Mouse (Mus musculus) intestine, embryonic 16.5 days (tissue): ENCODE measurements at regions not wholly inside any gene's neighbourhood (a gene's known extent, or its start where the extent isn't known, plus 50 kb on each side); places are given as distances from the start of the nearest gene placed in this dataset.

ENCODE experiments used
- ATAC-seq: fragments of 200-750 bp; cut with Nextera tagmentation; 2 replicates; pipeline ENCODE4 v1.8.0; 2017; ENCODE audit warnings: moderate TSS enrichment, moderate library complexity
- H3K27ac ChIP-seq: fragments of 300-500 bp; sonication (generic); 2 replicates; pipeline ENCODE4 v1.5.1; 2014; ENCODE audit warnings: mild to moderate bottlenecking, low read length
- H3K27me3 ChIP-seq: fragments of 300-500 bp; sonication (generic); replicated peaks from 2 replicates; pipeline ENCODE4 v1.6.1; 2014; ENCODE audit warnings: low read length, control low read depth, mixed read lengths; ENCODE audit not compliant: control insufficient read depth, insufficient read depth
- H3K36me3 ChIP-seq: fragments of 300-500 bp; sonication (generic); 2 replicates; pipeline ENCODE4 v1.6.1; 2014; ENCODE audit warnings: low read length, control low read depth; ENCODE audit not compliant: control insufficient read depth, insufficient read depth
- H3K4me1 ChIP-seq: fragments of 300-500 bp; sonication (generic); 2 replicates; pipeline ENCODE4 v1.6.1; 2014; ENCODE audit warnings: low read length, control low read depth, mixed read lengths; ENCODE audit not compliant: control insufficient read depth, insufficient read depth
- H3K4me2 ChIP-seq: fragments of 300-500 bp; sonication (generic); 2 replicates; pipeline ENCODE4 v1.6.1; 2014; ENCODE audit warnings: low read depth, low read length, control low read depth
- H3K4me3 ChIP-seq: fragments of 300-500 bp; sonication (generic); 2 replicates; pipeline ENCODE4 v1.5.1; 2014; ENCODE audit warnings: mild to moderate bottlenecking, low read length
- H3K9ac ChIP-seq: fragments of 300-500 bp; sonication (generic); 2 replicates; pipeline ENCODE4 v1.6.1; 2014; ENCODE audit warnings: low read depth, low read length
- H3K9me3 ChIP-seq: fragments of 300-500 bp; sonication (generic); 2 replicates; pipeline ENCODE4 v1.6.1; 2016; ENCODE audit warnings: low read length, control low read depth; ENCODE audit not compliant: control insufficient read depth
- WGBS: fragments of 180-500 bp; shearing (Covaris S2); extraction: QIAGEN DNeasy Blood & Tissue Kit; methylation state at CpG from one replicate; pipeline ENCODE4 v1.1.7; 2014; 5-methylcytosine and 5-hydroxymethylcytosine counted together

DNA sequence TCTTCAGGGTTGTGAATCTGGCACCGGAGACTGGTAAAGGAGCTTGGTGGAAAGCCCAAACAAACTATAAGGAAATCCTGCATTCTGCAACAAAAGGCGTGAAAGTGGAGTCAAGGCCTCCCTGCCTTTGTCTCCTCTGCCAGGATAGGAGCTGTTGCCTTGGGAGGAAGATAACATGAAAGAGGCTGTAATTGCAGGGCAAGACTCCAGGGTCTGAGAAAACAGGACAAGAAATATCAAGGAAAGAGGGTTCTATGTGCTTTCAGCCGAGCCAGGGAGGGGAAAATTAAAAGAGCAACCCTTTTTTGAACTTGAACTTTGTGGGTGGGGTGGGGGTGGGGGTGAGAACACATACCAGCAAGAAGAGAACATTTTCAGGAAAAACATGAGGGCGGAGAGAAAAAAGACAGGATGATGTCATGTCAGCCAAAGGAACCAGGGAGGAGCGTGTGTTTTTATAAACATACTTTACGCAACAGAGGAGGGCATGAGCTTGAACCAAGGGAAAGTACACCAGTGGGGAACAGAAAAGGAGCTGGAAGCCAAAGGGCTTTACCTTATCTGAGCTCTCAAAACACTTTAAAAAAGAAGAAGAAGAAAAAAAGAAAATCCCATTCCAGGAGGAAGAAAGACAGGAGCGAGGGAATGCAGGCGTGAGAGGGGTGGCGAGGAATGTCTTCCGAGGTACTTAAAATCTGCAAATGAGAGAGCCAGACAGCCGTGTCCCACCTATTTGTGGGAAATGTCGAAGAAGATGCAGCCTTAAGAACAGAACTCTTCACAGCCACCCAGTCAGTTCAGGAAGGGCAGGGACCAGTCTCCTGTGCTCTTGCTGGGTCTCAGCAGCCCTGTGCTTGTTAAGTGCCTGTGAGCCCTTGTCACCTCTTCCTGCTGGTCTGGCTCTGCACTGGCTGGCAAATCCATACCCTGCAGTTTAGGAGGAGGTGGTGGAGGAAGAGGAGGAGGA, 66.2 kb upstream of the Irf2bp2 start:
- no peaks in the 10 kb centered on the region for H3K36me3 ChIP-seq
- H3K9me3 ChIP-seq, result no peaks in the 10 kb centered on the region
- 28% methylated on average over 12 of the region's 12 CpGs for WGBS
- peak; percentile 21; the same call in 1 of the 2 replicates for ATAC-seq
- peak overlapping the region; percentile 39 for H3K4me2 ChIP-seq
- no peaks in the 10 kb centered on the region for H3K27me3 ChIP-seq
- H3K9ac ChIP-seq, result peak overlapping the region; percentile 58
- 0 out of 2 replicates have a peak overlapping the region, but pooled peaks have one; percentile 2 for H3K4me3 ChIP-seq
- peak overlapping the region; percentile 99 for H3K27ac ChIP-seq
- H3K4me1 ChIP-seq, result peaks cover 56% of the 10 kb centered on the region

GRCm38 (mm10) chr8:126657546-126657945, 63.8 kb upstream of the Irf2bp2 start:
- WGBS, result 76% methylated on average over 6 of the region's 6 CpGs

GRCm38 (mm10) chr8:126656554-126657260, 62.9 kb upstream of the Irf2bp2 start:
- ATAC-seq, result no peak
- H3K4me2 ChIP-seq, result no peak overlapping the region
- peaks cover 24% of the 10 kb centered on the region for H3K4me1 ChIP-seq
- no peak overlapping the region for H3K9ac ChIP-seq
- H3K4me3 ChIP-seq, result no peak overlapping the region
- 64% methylated on average over 10 of the region's 10 CpGs for WGBS
- H3K9me3 ChIP-seq, result no peaks in the 10 kb centered on the region
- no peak overlapping the region for H3K27ac ChIP-seq
- no peaks in the 10 kb centered on the region for H3K27me3 ChIP-seq
- H3K36me3 ChIP-seq, result no peaks in the 10 kb centered on the region

More at GRCm38 (mm10) chr8:126657546-126657945, 63.8 kb upstream of the Irf2bp2 start:
- H3K27me3 ChIP-seq, result no peaks in the 10 kb centered on the region
- no peaks in the 10 kb centered on the region for H3K9me3 ChIP-seq
- peaks cover 32% of the 10 kb centered on the region for H3K4me1 ChIP-seq
- no peak overlapping the region for H3K4me2 ChIP-seq
- no peak overlapping the region for H3K27ac ChIP-seq
- no peak for ATAC-seq
- H3K4me3 ChIP-seq, result no peak overlapping the region
- H3K9ac ChIP-seq, result no peak overlapping the region
- H3K36me3 ChIP-seq, result no peaks in the 10 kb centered on the region

DNA sequence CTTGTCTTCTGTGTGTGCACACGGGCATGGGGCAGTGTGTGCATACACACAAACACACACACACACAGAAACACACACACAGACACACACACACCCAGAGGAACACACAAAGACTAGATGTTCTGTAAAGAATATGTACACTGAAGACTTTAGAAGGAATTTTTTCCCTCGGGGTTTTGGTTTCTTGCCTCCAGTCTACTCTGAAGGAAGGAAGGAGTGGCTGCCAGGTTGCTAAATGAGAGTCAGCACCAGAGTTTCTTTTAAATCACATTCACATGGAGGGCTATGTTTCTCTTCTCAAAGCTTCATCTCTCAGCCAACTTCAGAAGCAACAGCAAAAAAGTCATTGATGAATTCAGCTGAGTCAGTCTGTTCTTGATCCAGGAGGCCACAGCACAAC, 61.8 kb upstream of the Irf2bp2 start:
- Histone ChIP-seq H3K4me3 (no peak overlapping the region), H3K9ac (no peak overlapping the region), H3K27ac (no peak overlapping the region), H3K9me3 (no peaks in the 10 kb centered on the region), H3K4me2 (no peak overlapping the region), H3K27me3 (no peaks in the 10 kb centered on the region), H3K4me1 (peaks cover 12% of the 10 kb centered on the region), H3K36me3 (no peaks in the 10 kb centered on the region)
- no peak for ATAC-seq
- 35% methylated on average over 2 of the region's 2 CpGs for WGBS

- WGBS, result 85% methylated on average over 7 of the region's 7 CpGs
- Histone ChIP-seq H3K4me2 (no peak overlapping the region), H3K27me3 (no peaks in the 10 kb centered on the region), H3K36me3 (no peaks in the 10 kb centered on the region), H3K9ac (no peak overlapping the region), H3K4me1 (peaks cover 1% of the 10 kb centered on the region), H3K9me3 (no peaks in the 10 kb centered on the region), H3K4me3 (no peak overlapping the region), H3K27ac (no peak overlapping the region)
- no peak for ATAC-seq
Measured at GRCm38 (mm10) chr8:126654353-126654752, 60.6 kb upstream of the Irf2bp2 start.

- H3K4me2 ChIP-seq, result no peak overlapping the region
- whole genome bisulfite sequencing, result 74% methylated on average over 5 of the region's 5 CpGs
- H3K4me1 ChIP-seq, result peaks cover 3% of the 10 kb centered on the region; the same call in 1 of the 2 replicates
- no peak for ATAC-seq
- H3K9ac ChIP-seq, result no peak overlapping the region
- no peaks in the 10 kb centered on the region for H3K36me3 ChIP-seq
- H3K4me3 ChIP-seq, result no peak overlapping the region
- H3K27me3 ChIP-seq, result no peaks in the 10 kb centered on the region
- no peaks in the 10 kb centered on the region for H3K9me3 ChIP-seq
- H3K27ac ChIP-seq, result no peak overlapping the region
Measured at GRCm38 (mm10) chr8:126652151-126652550, 58.4 kb upstream of the Irf2bp2 start.

- ATAC-seq, result no peak
- peaks cover 11% of the 10 kb centered on the region for H3K4me1 ChIP-seq
- no peaks in the 10 kb centered on the region for H3K9me3 ChIP-seq
- WGBS, result 78% methylated on average over 8 of the region's 8 CpGs
- no peaks in the 10 kb centered on the region for H3K27me3 ChIP-seq
- H3K27ac ChIP-seq, result no peak overlapping the region
- H3K36me3 ChIP-seq, result no peaks in the 10 kb centered on the region
- no peak overlapping the region for H3K4me3 ChIP-seq
- H3K9ac ChIP-seq, result no peak overlapping the region
- no peak overlapping the region for H3K4me2 ChIP-seq
Measured at GRCm38 (mm10) chr8:126650945-126651344, 57.2 kb upstream of the Irf2bp2 start.

DNA sequence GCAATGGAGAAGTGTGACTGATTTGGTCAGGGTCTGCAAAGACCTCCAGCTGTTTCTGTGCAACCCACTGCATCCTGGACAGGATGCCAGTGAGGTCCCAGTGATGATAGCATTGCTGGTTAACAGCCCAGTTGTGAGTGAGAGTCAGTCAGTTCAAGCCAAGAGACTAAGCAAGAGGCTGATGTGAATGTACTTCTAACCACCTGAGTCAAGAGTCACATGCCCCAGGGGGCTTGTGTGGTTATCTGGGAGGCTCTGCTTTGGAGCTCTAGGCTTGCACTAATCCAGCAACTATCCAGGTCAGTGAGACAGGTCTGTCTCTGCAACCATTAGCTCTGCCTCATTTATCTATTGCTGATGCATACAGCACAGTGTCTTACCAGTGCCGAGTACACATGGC, 55.5 kb upstream of the Irf2bp2 start:
- no peaks in the 10 kb centered on the region for H3K36me3 ChIP-seq
- no peaks in the 10 kb centered on the region for H3K9me3 ChIP-seq
- no peak overlapping the region for H3K4me2 ChIP-seq
- H3K4me3 ChIP-seq, result no peak overlapping the region
- H3K4me1 ChIP-seq, result peaks cover 11% of the 10 kb centered on the region
- no peaks in the 10 kb centered on the region for H3K27me3 ChIP-seq
- H3K27ac ChIP-seq, result no peak overlapping the region
- WGBS, result 81% methylated on average over 1 of the region's 1 CpGs
- no peak overlapping the region for H3K9ac ChIP-seq
- ATAC-seq, result no peak

DNA sequence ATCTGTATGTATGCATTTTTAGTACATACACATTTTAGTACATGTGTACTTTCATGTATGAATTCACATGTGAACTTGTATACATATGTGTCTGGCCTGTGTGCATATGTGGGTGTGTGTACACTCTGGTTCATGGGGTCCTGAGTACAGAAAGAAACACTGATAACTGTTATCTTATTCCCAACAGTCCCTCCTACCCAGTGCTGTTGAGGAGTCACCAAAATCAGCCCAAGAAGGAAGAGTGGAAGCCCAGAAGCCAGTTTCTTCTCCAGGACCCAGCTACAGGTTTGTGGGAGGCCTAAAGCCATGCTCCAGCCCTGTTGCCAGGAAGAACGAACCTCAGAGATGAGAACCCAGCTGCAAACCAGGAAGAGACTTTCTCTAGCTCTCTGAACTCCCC, 53.6 kb upstream of the Irf2bp2 start:
- no peak overlapping the region for H3K4me3 ChIP-seq
- WGBS, result 45% methylated on average over 1 of the region's 1 CpGs
- H3K27me3 ChIP-seq, result no peaks in the 10 kb centered on the region
- H3K4me1 ChIP-seq, result peaks cover 11% of the 10 kb centered on the region
- ATAC-seq, result no peak
- H3K9ac ChIP-seq, result no peak overlapping the region
- no peak overlapping the region for H3K4me2 ChIP-seq
- no peaks in the 10 kb centered on the region for H3K36me3 ChIP-seq
- H3K27ac ChIP-seq, result no peak overlapping the region
- no peaks in the 10 kb centered on the region; the same call in 1 of the 2 replicates for H3K9me3 ChIP-seq
